Mouse (Mus musculus): ENCODE data around the gene Hs3st5. TPM values are rescaled to one million over a fixed set of nuclear protein-coding genes. Genes with fewer than 3 reads are reported as not detected.

The Hs3st5 gene
- not detected in 2 replicates for polyA plus RNA-seq (2012; ENCODE audit: low replicate concordance)

GRCm38 (mm10) chr10:36506727-36507555 is at the start of gene Hs3st5:
Gene Hs3st5, plus strand, starts transcription at chr10:36506814.

